Comparison of ENCODE assay signal across 10 mouse cellular contexts in genomic region chr5:107287908-107288267, GRCm38 (mm10). TPM values are rescaled to one million over a fixed set of nuclear protein-coding genes. Genes with fewer than 3 reads are reported as not detected.
A peak's percentile ranks its signal among the peaks of the same experiment; 100 is the strongest.
DNase-seq lines count a peak whose midpoint lies in the region; ATAC-seq and TF ChIP-seq lines count a peak whose summit lies in the region.
"Had no signal": no experiment of that assay in that cellular context is flagged by ENCODE, and none has a peak within 500 bp of the region (broad histone marks: within the 10 kb centered on the region; RNA-seq: fewer than 3 reads in every experiment).

No protein-coding gene starts in this region.

- TF ChIP-seq EP300 in liver, embryonic 14.5 days (IDR thresholded peaks at IDR 0.05; ENCODE audit: low read depth), result no peak

- peaks cover 15% of the 10 kb centered on the region; the same call in 1 of the 2 replicates for H3K27me3 ChIP-seq in heart, embryonic 10.5 days (ENCODE audit: insufficient read depth, poor library complexity, severe bottlenecking)
- H3K27me3 ChIP-seq in forebrain, postnatal 0 days (ENCODE audit: insufficient read depth, low read length), result peaks cover 14% of the 10 kb centered on the region
- 0 out of 2 replicates have a peak, but pooled peaks cover 3% of the 10 kb centered on the region for H3K27me3 ChIP-seq in liver, embryonic 14.5 days (ENCODE audit: control insufficient read depth, insufficient read depth, low read length)

- H3K27ac ChIP-seq in heart, embryonic 10.5 days, result peak overlapping the region; percentile 91
- H3K27ac ChIP-seq in forebrain, postnatal 0 days (ENCODE audit: low read depth, low read length), result no peak overlapping the region
- no peak overlapping the region for H3K27ac ChIP-seq in liver, embryonic 14.5 days

- intact Hi-C loops in heart, postnatal 10 days (cut with DNase I), result loop anchor here (2.0 to 5.0 kb wide), 7 partner anchors 33 to 291 kb away; no protein-coding TSS in a partner anchor
- intact Hi-C loops in left cerebral cortex, postnatal 14 days (cut with DNase I), result loop anchor here (5.0 kb wide), 1 partner anchor 296 kb away; no protein-coding TSS in a partner anchor

- peaks cover 24% of the 10 kb centered on the region for H3K4me1 ChIP-seq in heart, embryonic 10.5 days
- peaks cover 5% of the 10 kb centered on the region; the same call in 1 of the 2 replicates for H3K4me1 ChIP-seq in forebrain, postnatal 0 days (ENCODE audit: insufficient read depth)
- H3K4me1 ChIP-seq in liver, embryonic 14.5 days (replicated peaks; ENCODE audit: control insufficient read depth in 2 of 2, insufficient read depth in 2 of 2, low read length in 1 of 2), result peaks cover 0 to 3% of the 10 kb centered on the region in 2 experiments; a peak in 2 of 4 replicates

- DNase-seq in heart, embryonic 10.5 days (ENCODE audit: low spot score), result no peak
- no peak for DNase-seq in heart, postnatal 10 days
- peak; percentile 44 for DNase-seq in NIH3T3 (ENCODE audit: low read depth)
- DNase-seq in forebrain, postnatal 0 days, result no peak
- no peak for DNase-seq in liver, embryonic 14.5 days (ENCODE audit: low read depth in 3 of 3, low spot score in 3 of 3)
- DNase-seq in right cerebral cortex, postnatal 4 days, result no peak
- no peak for DNase-seq in left cerebral cortex, postnatal 14 days (ENCODE audit: low spot score in 2 of 2)
- no peak for DNase-seq in layer of hippocampus, postnatal 14 days (ENCODE audit: low spot score in 2 of 2)

- no peak for ATAC-seq in forebrain, postnatal 0 days
- ATAC-seq in liver, embryonic 14.5 days (ENCODE audit: insufficient read depth), result no peak

- no peak overlapping the region for H3K9ac ChIP-seq in forebrain, postnatal 0 days
- no peak overlapping the region; the same call in 1 of the 2 replicates for H3K9ac ChIP-seq in liver, embryonic 14.5 days (replicated peaks)

- H3K4me2 ChIP-seq in forebrain, postnatal 0 days (ENCODE audit: low read depth), result peak overlapping the region; percentile 100; the same call in 1 of the 2 replicates
- peak overlapping the region; percentile 97 for H3K4me2 ChIP-seq in liver, embryonic 14.5 days (ENCODE audit: low read depth)

- H3K4me3 ChIP-seq in heart, embryonic 10.5 days, result peak overlapping the region; percentile 94
- peak overlapping the region; percentile 70; the same call in 1 of the 2 replicates for H3K4me3 ChIP-seq in forebrain, postnatal 0 days (ENCODE audit: low read depth, low read length)
- H3K4me3 ChIP-seq in liver, embryonic 14.5 days (ENCODE audit: insufficient read depth in 1 of 2, low read depth in 2 of 2, low read length in 2 of 2), result peak overlapping the region; percentile 63 to 82

- WGBS in heart, embryonic 10.5 days, result 34% methylated on average over 5 of the region's 5 CpGs
- 57% methylated on average over 5 of the region's 5 CpGs for WGBS in forebrain, postnatal 0 days
- 26% methylated on average over 5 of the region's 5 CpGs for WGBS in liver, embryonic 14.5 days (ENCODE audit: insufficient replicate concordance)

- H3K36me3 ChIP-seq in heart, embryonic 10.5 days, result no peaks in the 10 kb centered on the region
- no peaks in the 10 kb centered on the region for H3K36me3 ChIP-seq in forebrain, postnatal 0 days (ENCODE audit: insufficient read depth)
- no peaks in the 10 kb centered on the region for H3K36me3 ChIP-seq in liver, embryonic 14.5 days (replicated peaks; ENCODE audit: control insufficient read depth, insufficient read depth, low read depth)
- H3K36me3 ChIP-seq: G1E had no signal

- H3K9me3 ChIP-seq in heart, embryonic 10.5 days, result no peaks in the 10 kb centered on the region
- H3K9me3 ChIP-seq in forebrain, postnatal 0 days (ENCODE audit: low read length), result no peaks in the 10 kb centered on the region
- no peaks in the 10 kb centered on the region for H3K9me3 ChIP-seq in liver, embryonic 14.5 days (ENCODE audit: control insufficient read depth, low read length)

- TF ChIP-seq CTCF in forebrain, postnatal 0 days (IDR thresholded peaks at IDR 0.05; ENCODE audit: low read depth), result no peak
- TF ChIP-seq CTCF in liver, embryonic 14.5 days (IDR thresholded peaks at IDR 0.05; ENCODE audit: low read depth), result no peak

RNA-seq across cellular contexts. Expression of gene Tgfbr3, which starts 1.5 kb away (rescaled TPM):
- polyA plus RNA-seq in heart, embryonic 10.5 days (2016; fragmentation: Nextera tagmentation; extraction: Ambion mirVana), result 36.7 and 54.6 TPM in 2 replicates
- total RNA-seq in heart, postnatal 10 days (2021), result 10 to 100 TPM; 42.6 to 52.0 TPM
- total RNA-seq in forebrain, postnatal 0 days (2014; rRNA removed), result 5.5 and 14.3 TPM in 2 replicates
- polyA plus RNA-seq in forebrain, postnatal 0 days (2015; fragmentation: Nextera tagmentation; extraction: Ambion mirVana), result 2.3 and 3.4 TPM in 2 replicates
- polyA plus RNA-seq in liver, embryonic 14.5 days (2012; rRNA removed), result 3.1 and 4.3 TPM in 2 replicates
- polyA plus RNA-seq in liver, embryonic 14.5 days (2014; fragmentation: Nextera tagmentation; extraction: Ambion mirVana), result 7.5 and 7.7 TPM in 2 replicates
- total RNA-seq in left cerebral cortex, postnatal 14 days (2021), result 1 to 10 TPM; 9.3 TPM
- 10 to 100 TPM; 13.8 to 17.3 TPM for total RNA-seq in layer of hippocampus, postnatal 14 days (2021)
- polyA plus RNA-seq: G1E had no signal

RNA-seq across cellular contexts. Expression of gene Brdt, which starts 43.1 kb away (rescaled TPM):
- polyA plus RNA-seq in heart, embryonic 10.5 days (2016; fragmentation: Nextera tagmentation; extraction: Ambion mirVana), result 0.62 and 0.63 TPM in 2 replicates
- total RNA-seq in heart, postnatal 10 days (2021), result 1 to 10 TPM; 1.0 to 1.2 TPM
- 4.3 and 4.6 TPM in 2 replicates for total RNA-seq in forebrain, postnatal 0 days (2014; rRNA removed)
- 2.1 and 2.3 TPM in 2 replicates for polyA plus RNA-seq in forebrain, postnatal 0 days (2015; fragmentation: Nextera tagmentation; extraction: Ambion mirVana)
- 0.09 and 0.16 TPM in 2 replicates for polyA plus RNA-seq in liver, embryonic 14.5 days (2012; rRNA removed)
- 0.05 and 0.11 TPM in 2 replicates for polyA plus RNA-seq in liver, embryonic 14.5 days (2014; fragmentation: Nextera tagmentation; extraction: Ambion mirVana)
- total RNA-seq in left cerebral cortex, postnatal 14 days (2021), result 10 to 100 TPM; 13.1 to 15.0 TPM
- total RNA-seq in layer of hippocampus, postnatal 14 days (2021), result 10 to 100 TPM; 13.9 to 14.6 TPM
- total RNA-seq: common myeloid progenitor, adult 5-6 weeks had no signal
- polyA plus RNA-seq: G1E had no signal
